In the genomic region with DNA sequence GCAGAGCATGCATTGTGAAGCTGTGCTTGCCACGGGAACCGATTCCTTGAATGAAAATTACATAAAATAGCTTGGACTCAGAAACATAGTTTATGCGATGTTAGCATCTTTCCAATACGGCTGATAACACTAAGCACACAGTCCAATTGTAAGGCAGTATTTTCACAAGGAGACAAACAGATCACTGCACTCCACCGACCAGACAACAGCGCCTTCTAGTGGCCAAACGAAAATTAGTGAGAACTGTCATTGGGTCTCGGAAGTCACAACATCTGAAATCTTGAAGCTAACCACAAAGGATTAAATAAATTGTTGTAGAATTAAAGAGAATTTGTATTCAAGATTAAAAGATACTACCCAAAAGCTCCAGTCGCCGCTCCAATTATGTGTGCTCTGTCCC, we compare ENCODE assay signal across 9 mouse cellular contexts. TPM values are rescaled to one million over a fixed set of nuclear protein-coding genes. Genes with fewer than 3 reads are reported as not detected.
DNase-seq lines count a peak whose midpoint lies in the region; ATAC-seq and TF ChIP-seq lines count a peak whose summit lies in the region.
"Had no signal": no experiment of that assay in that cellular context is flagged by ENCODE, and none has a peak within 500 bp of the region (broad histone marks: within the 10 kb centered on the region; RNA-seq: fewer than 3 reads in every experiment).

No protein-coding gene starts in this region.

- H3K4me1 ChIP-seq in kidney, adult 2 months (ENCODE audit: control insufficient read depth, insufficient read depth, low read length), result no peaks in the 10 kb centered on the region
- H3K4me1 ChIP-seq in kidney, embryonic 16.5 days (ENCODE audit: insufficient read depth, low read length), result 0 out of 2 replicates have a peak, but pooled peaks cover 2% of the 10 kb centered on the region
- peaks cover 5% of the 10 kb centered on the region for H3K4me1 ChIP-seq in embryonic facial prominence, embryonic 10.5 days

- WGBS in kidney, adult 2 months, result 20% methylated on average over 10 of the region's 10 CpGs
- WGBS in kidney, embryonic 16.5 days, result 26% methylated on average over 10 of the region's 10 CpGs
- 29% methylated on average over 10 of the region's 10 CpGs for WGBS in embryonic facial prominence, embryonic 10.5 days

- H3K9ac ChIP-seq in kidney, embryonic 16.5 days (replicated peaks; ENCODE audit: low read length), result no peak overlapping the region
- H3K9ac ChIP-seq: embryonic facial prominence, embryonic 13.5 days had no signal

- TF ChIP-seq CTCF in kidney, adult 2 months (conservative IDR thresholded peaks at IDR 0.05; ENCODE audit: insufficient read depth, insufficient read length, low read depth, low read length), result peak; percentile 87

- no peak overlapping the region for H3K27ac ChIP-seq in kidney, adult 2 months (ENCODE audit: insufficient read depth, low read depth, low read length)
- H3K27ac ChIP-seq in kidney, embryonic 16.5 days (ENCODE audit: low read length), result no peak overlapping the region
- no peak overlapping the region for H3K27ac ChIP-seq in embryonic facial prominence, embryonic 10.5 days (replicated peaks)
- H3K27ac ChIP-seq: embryonic facial prominence, embryonic 13.5 days had no signal

- H3K36me3 ChIP-seq in kidney, adult 2 months (ENCODE audit: control insufficient read depth, insufficient read depth, low read length), result no peaks in the 10 kb centered on the region
- H3K36me3 ChIP-seq in kidney, embryonic 16.5 days (ENCODE audit: insufficient read depth, low read length), result no peaks in the 10 kb centered on the region
- H3K36me3 ChIP-seq in embryonic facial prominence, embryonic 10.5 days (replicated peaks), result no peaks in the 10 kb centered on the region
- H3K36me3 ChIP-seq: embryonic facial prominence, embryonic 13.5 days had no signal

- intact Hi-C loops in heart, postnatal 36 days (cut with DNase I), result no loop called here

- H3K4me2 ChIP-seq in kidney, embryonic 16.5 days (replicated peaks; ENCODE audit: low read depth, low read length), result no peak overlapping the region
- H3K4me2 ChIP-seq: embryonic facial prominence, embryonic 13.5 days had no signal

- H3K4me3 ChIP-seq in kidney, adult 2 months (ENCODE audit: insufficient read depth, low read depth, low read length), result no peak overlapping the region
- H3K4me3 ChIP-seq in kidney, embryonic 16.5 days (ENCODE audit: low read length), result no peak overlapping the region
- H3K4me3 ChIP-seq in embryonic facial prominence, embryonic 10.5 days, result no peak overlapping the region
- H3K4me3 ChIP-seq: embryonic facial prominence, embryonic 13.5 days had no signal

- no peak for ATAC-seq in kidney, embryonic 16.5 days (ENCODE audit: low FRiP score, low TSS enrichment)

- DNase-seq in kidney, adult 2 months, result peak; percentile 72
- peak; percentile 34 for DNase-seq in adrenal gland, postnatal 25 days
- peak; percentile 66 for DNase-seq in embryonic facial prominence, embryonic 10.5 days (ENCODE audit: low spot score)
- DNase-seq in heart, postnatal 36 days, result peak; percentile 72 to 74
- DNase-seq in left cerebral cortex, adult 8-10 months (ENCODE audit: low spot score in 2 of 2), result peak; percentile 35 to 73
- peak; percentile 70 for DNase-seq in naive thymus-derived CD4-positive, alpha-beta T cell, adult 2 months (ENCODE audit: low read depth)
- DNase-seq in testis, postnatal 14 days (ENCODE audit: low spot score), result peak; percentile 24

- no peaks in the 10 kb centered on the region for H3K27me3 ChIP-seq in kidney, adult 2 months (replicated peaks; ENCODE audit: control insufficient read depth, insufficient read depth, low read length)
- no peaks in the 10 kb centered on the region for H3K27me3 ChIP-seq in kidney, embryonic 16.5 days (ENCODE audit: insufficient read depth, low read length)
- no peaks in the 10 kb centered on the region for H3K27me3 ChIP-seq in embryonic facial prominence, embryonic 10.5 days (replicated peaks; ENCODE audit: low read depth, poor library complexity, severe bottlenecking)
- H3K27me3 ChIP-seq: embryonic facial prominence, embryonic 13.5 days had no signal

- H3K9me3 ChIP-seq in kidney, embryonic 16.5 days (ENCODE audit: low read length), result no peaks in the 10 kb centered on the region
- H3K9me3 ChIP-seq in embryonic facial prominence, embryonic 10.5 days, result no peaks in the 10 kb centered on the region
- H3K9me3 ChIP-seq: embryonic facial prominence, embryonic 13.5 days had no signal

- no peak for TF ChIP-seq POLR2A in kidney, adult 2 months (IDR thresholded peaks at IDR 0.05; ENCODE audit: low read depth, low read length)

RNA-seq across cellular contexts. Expression of gene Gramd1c, which starts 4.4 kb away (rescaled TPM):
- 0.83 and 1.3 TPM in 2 replicates for polyA plus RNA-seq in kidney, adult 2 months (2012; rRNA removed)
- polyA plus RNA-seq in kidney, embryonic 16.5 days (2015; fragmentation: Nextera tagmentation; extraction: Ambion mirVana), result 7.3 and 8.0 TPM in 2 replicates
- total RNA-seq in adrenal gland, postnatal 25 days (2021), result 1.6 and 2.1 TPM in 2 replicates
- 3.3 and 3.8 TPM in 2 replicates for polyA plus RNA-seq in embryonic facial prominence, embryonic 10.5 days (2016; fragmentation: Nextera tagmentation; extraction: Ambion mirVana)
- total RNA-seq in heart, postnatal 36 days (2021), result under 1 TPM; 0.70 to 0.78 TPM
- 1 to 10 TPM; 1.3 to 2.2 (median 1.6) TPM for total RNA-seq in left cerebral cortex, adult 8-10 months (2022)
